21 mouse cellular contexts compared by ENCODE assay signal in genomic region chr10:44304330-44304717, GRCm38 (mm10).
"Had no signal": no experiment of that assay in that cellular context is flagged by ENCODE, and none has a peak within 500 bp of the region (broad histone marks: within the 10 kb centered on the region; RNA-seq: fewer than 3 reads in every experiment).

No protein-coding gene starts in this region.

- H3K4me2 ChIP-seq: liver, embryonic 13.5 days; liver, embryonic 15.5 days; lung, embryonic 14.5 days; midbrain, embryonic 11.5 days; midbrain, embryonic 13.5 days; midbrain, embryonic 15.5 days; neural tube, embryonic 13.5 days; neural tube, embryonic 15.5 days had no signal

- H3K27me3 ChIP-seq: liver, embryonic 13.5 days; liver, embryonic 15.5 days; megakaryocyte, embryonic 14.5 days; midbrain, embryonic 13.5 days; midbrain, embryonic 15.5 days; neural tube, embryonic 13.5 days; neural tube, embryonic 15.5 days had no signal

- H3K27ac ChIP-seq: liver, embryonic 13.5 days; liver, embryonic 15.5 days; macrophage; midbrain, embryonic 13.5 days; midbrain, embryonic 15.5 days; neural tube, embryonic 13.5 days; neural tube, embryonic 15.5 days had no signal

- ATAC-seq: liver, postnatal 0 days; midbrain, embryonic 13.5 days; midbrain, embryonic 15.5 days had no signal

- DNase-seq: liver, embryonic 13.5 days; liver, postnatal 0 days; lung, embryonic 14.5 days; lung, postnatal 14 days; lung, postnatal 36 days; retina, postnatal 1 day; right cerebral cortex, postnatal 25 days; right cerebral cortex, postnatal 4 days; spleen, adult 18-20 months; thymus, adult 2 months; thymus, postnatal 25 days; thymus, postnatal 4 days had no signal

- H3K9ac ChIP-seq: liver, embryonic 13.5 days; liver, embryonic 15.5 days; liver, postnatal 0 days; lung, embryonic 14.5 days; midbrain, embryonic 13.5 days; midbrain, embryonic 15.5 days; neural tube, embryonic 13.5 days; neural tube, embryonic 15.5 days had no signal

- H3K4me1 ChIP-seq: liver, embryonic 13.5 days; liver, embryonic 15.5 days; midbrain, embryonic 13.5 days; midbrain, embryonic 15.5 days; neural tube, embryonic 13.5 days; neural tube, embryonic 15.5 days had no signal

- H3K4me3 ChIP-seq: liver, embryonic 13.5 days; liver, embryonic 15.5 days; megakaryocyte, embryonic 14.5 days; midbrain, embryonic 13.5 days; midbrain, embryonic 15.5 days; myocyte; neural tube, embryonic 13.5 days; neural tube, embryonic 15.5 days had no signal

- H3K9me3 ChIP-seq: liver, embryonic 13.5 days; liver, embryonic 15.5 days; megakaryocyte, embryonic 14.5 days; midbrain, embryonic 13.5 days; midbrain, embryonic 15.5 days; neural tube, embryonic 13.5 days; neural tube, embryonic 15.5 days had no signal
